Mouse (Mus musculus) CH12.LX (cell line): ENCODE results near the gene Arid1a. TPM values are rescaled to one million over a fixed set of nuclear protein-coding genes. Genes with fewer than 3 reads are reported as not detected.

ENCODE experiments used
- DNase-seq: peaks from one replicate; pipeline ENCODE4 v3.0.0-alpha.2; 2013; ENCODE audit errors: extremely low read depth
- H3K27ac ChIP-seq: 2 replicates; pipeline ENCODE4 v1.5.1; 2012; ENCODE audit warnings: low read depth, mild to moderate bottlenecking, control low read depth, moderate library complexity; ENCODE audit not compliant: insufficient read depth
- H3K27me3 ChIP-seq: replicated peaks from 2 replicates; pipeline ENCODE3; 2012; ENCODE audit warnings: inconsistent platforms
- H3K36me3 ChIP-seq, 2 experiments: replicated peaks in 1 of 2; 2 replicates each; pipeline versions ENCODE3 to v1.6.1; 2012; ENCODE audit warnings: inconsistent platforms in 1 of 2, low read length in 1 of 2, mild to moderate bottlenecking in 1 of 2, mixed read lengths in 1 of 2, moderate library complexity in 1 of 2; ENCODE audit not compliant: control insufficient read depth in 1 of 2, insufficient read depth in 1 of 2
- H3K4me1 ChIP-seq, 2 experiments: 2 replicates each; pipeline ENCODE4 v1.6.1; 2012; ENCODE audit warnings: inconsistent platforms in 1 of 2, moderate library complexity in 1 of 2; ENCODE audit not compliant: insufficient read depth in 2 of 2, control insufficient read depth in 1 of 2
- H3K4me2 ChIP-seq: 2 replicates; pipeline ENCODE4 v1.6.1; 2012; ENCODE audit warnings: low read depth, mild to moderate bottlenecking, control low read depth; ENCODE audit not compliant: poor library complexity, insufficient read depth, severe bottlenecking
- H3K4me3 ChIP-seq, 3 experiments: fragments of 150-350 bp in 1 of 3; sonication (generic) in 1 of 3; replicated peaks in 1 of 3; 2 replicates each; pipeline versions ENCODE3 to v1.5.1; 2011 to 2012; ENCODE audit warnings: low read depth in 2 of 3, low read length in 2 of 3, mild to moderate bottlenecking in 2 of 3, moderate library complexity in 2 of 3, control low read depth in 1 of 3, improper control_type of control experiment in 1 of 3, inconsistent platforms in 1 of 3, mixed read lengths in 1 of 3; ENCODE audit not compliant: poor library complexity in 1 of 3
- H3K79me2 ChIP-seq: replicated peaks from 2 replicates; pipeline ENCODE4 v1.6.1; 2012; ENCODE audit warnings: mild to moderate bottlenecking, moderate library complexity; ENCODE audit not compliant: control insufficient read depth, poor library complexity, insufficient read depth, severe bottlenecking; ENCODE audit errors: extremely low read depth
- H3K9ac ChIP-seq: 2 replicates; pipeline ENCODE4 v1.6.1; 2012; ENCODE audit warnings: low read depth, mild to moderate bottlenecking, control low read depth, moderate library complexity; ENCODE audit not compliant: insufficient read depth
- H3K9me3 ChIP-seq: replicated peaks from 2 replicates; pipeline ENCODE3; 2012; ENCODE audit warnings: low read length, inconsistent platforms, mixed read lengths
- BHLHE40 ChIP-seq: IDR thresholded peaks from 2 replicates; pipeline ENCODE4 v1.6.1; 2011; ENCODE audit warnings: mild to moderate bottlenecking, low read depth, low read length, improper control_type of control experiment
- CHD2 ChIP-seq: IDR thresholded peaks from 2 replicates; pipeline ENCODE4 v1.6.1; 2011; ENCODE audit warnings: low read length, improper control_type of control experiment
- ELF1 ChIP-seq: IDR thresholded peaks from 2 replicates; pipeline ENCODE4 v1.6.1; 2014; ENCODE audit warnings: low read depth, mild to moderate bottlenecking, inconsistent platforms, low read length, improper control_type of control experiment
- EP300 ChIP-seq: IDR thresholded peaks from 2 replicates; pipeline ENCODE4 v1.6.1; 2011; ENCODE audit warnings: low read length, improper control_type of control experiment
- IRF4 ChIP-seq: IDR thresholded peaks from 2 replicates; pipeline ENCODE4 v1.6.1; 2014; ENCODE audit warnings: low read depth, mild to moderate bottlenecking, inconsistent platforms, low read length, improper control_type of control experiment
- JUN ChIP-seq: IDR thresholded peaks from 2 replicates; pipeline ENCODE4 v1.6.1; 2011; ENCODE audit warnings: low read depth, mild to moderate bottlenecking, low read length, improper control_type of control experiment, moderate library complexity; ENCODE audit not compliant: insufficient read depth
- MAX ChIP-seq: IDR thresholded peaks from 2 replicates; pipeline ENCODE4 v1.6.1; 2011; ENCODE audit warnings: low read length, improper control_type of control experiment
- MAZ ChIP-seq: IDR thresholded peaks from 2 replicates; pipeline ENCODE4 v1.6.1; 2012; ENCODE audit warnings: low read depth, mild to moderate bottlenecking, inconsistent platforms, low read length, improper control_type of control experiment, moderate library complexity
- MEF2A ChIP-seq: IDR thresholded peaks from 2 replicates; pipeline ENCODE4 v1.6.1; 2014; ENCODE audit warnings: low read depth, mild to moderate bottlenecking, inconsistent platforms, low read length, improper control_type of control experiment, borderline replicate concordance
- MXI1 ChIP-seq: IDR thresholded peaks from 2 replicates; pipeline ENCODE4 v1.6.1; 2011; ENCODE audit warnings: mild to moderate bottlenecking, low read depth, low read length, improper control_type of control experiment
- MYC ChIP-seq: IDR thresholded peaks from 2 replicates; pipeline ENCODE4 v1.6.1; 2011; ENCODE audit warnings: low read depth, mild to moderate bottlenecking, improper control_type of control experiment, low read length
- NRF1 ChIP-seq: IDR thresholded peaks from 2 replicates; pipeline ENCODE4 v1.6.1; 2014; ENCODE audit warnings: low read depth, mild to moderate bottlenecking, inconsistent platforms, low read length, improper control_type of control experiment, moderate library complexity
- PAX5 ChIP-seq: IDR thresholded peaks from 2 replicates; pipeline ENCODE4 v1.6.1; 2012; ENCODE audit warnings: low read length, inconsistent platforms, mixed read lengths
- POLR2A ChIP-seq: IDR thresholded peaks from 2 replicates; pipeline ENCODE4 v1.6.1; 2011; ENCODE audit warnings: low read depth, mild to moderate bottlenecking, improper control_type of control experiment, low read length
- RAD21 ChIP-seq: IDR thresholded peaks from 2 replicates; pipeline ENCODE4 v1.6.1; 2011; ENCODE audit warnings: low read depth, mild to moderate bottlenecking, low read length, improper control_type of control experiment, moderate library complexity
- RCOR1 ChIP-seq: conservative IDR thresholded peaks from 2 replicates; pipeline ENCODE4 v1.6.1; 2012; ENCODE audit warnings: low read depth, mild to moderate bottlenecking, inconsistent platforms, low read length, improper control_type of control experiment
- TCF12 ChIP-seq: IDR thresholded peaks from 2 replicates; pipeline ENCODE4 v1.6.1; 2014; ENCODE audit warnings: low read depth, mild to moderate bottlenecking, inconsistent platforms, low read length, improper control_type of control experiment
- UBTF ChIP-seq: IDR thresholded peaks from 2 replicates; pipeline ENCODE4 v1.6.1; 2012; ENCODE audit warnings: low read depth, mild to moderate bottlenecking, inconsistent platforms, low read length, improper control_type of control experiment, moderate library complexity
- USF2 ChIP-seq: conservative IDR thresholded peaks from 2 replicates; pipeline ENCODE4 v1.6.1; 2011; ENCODE audit warnings: low read depth, low read length, improper control_type of control experiment
- ZC3H11A ChIP-seq: IDR thresholded peaks from 2 replicates; pipeline ENCODE4 v1.6.1; 2012; ENCODE audit warnings: low read depth, mild to moderate bottlenecking, inconsistent platforms, low read length, improper control_type of control experiment
- ZKSCAN1 ChIP-seq: IDR thresholded peaks from 2 replicates; pipeline ENCODE4 v1.6.1; 2012; ENCODE audit warnings: low read depth, inconsistent platforms, low read length, improper control_type of control experiment, borderline replicate concordance
- ZMIZ1 ChIP-seq: IDR thresholded peaks from 2 replicates; pipeline ENCODE4 v1.6.1; 2012; ENCODE audit warnings: low read depth, mild to moderate bottlenecking, inconsistent platforms, low read length, improper control_type of control experiment
- ZNF384 ChIP-seq: IDR thresholded peaks from 2 replicates; pipeline ENCODE4 v1.6.1; 2012; ENCODE audit warnings: low read depth, low read length, improper control_type of control experiment, inconsistent platforms
- dilution Hi-C: fragments of 300-500 bp; cut with MboI; formaldehyde crosslinking; loops from 2 replicates; pipeline ENCODE4 v1.14.3; 2020; ENCODE audit warnings: low sequenced_read_pairs; ENCODE audit not compliant: extremely low pct_unique_long_range_greater_than_20kb, extremely low pct_ligation_motif_present
- in situ Hi-C: fragments of 300-500 bp; cut with MboI; formaldehyde crosslinking; loops from 3 replicates; pipeline ENCODE4 v1.14.3; 2019; ENCODE audit warnings: low sequenced_read_pairs, low pct_ligation_motif_present, low pct_unique_long_range_greater_than_20kb, mixed read lengths
- polyA plus RNA-seq: library from polyadenylated mRNA; unstranded; fragments of >175 nt; gene quantifications from 2 replicates; pipeline ENCODE4 v1.2.1, GENCODE M21; 2012; ENCODE audit warnings: low read depth; ENCODE audit not compliant: insufficient read length
- total RNA-seq, 2 experiments: library from RNA; depleted of rRNA; stranded (reverse); fragments of 300-350 nt in 1 of 2; fragments of >200 nt in 1 of 2; gene quantifications; 2 replicates each; pipeline ENCODE4 v1.2.3; 2012 to 2014

Arid1a gene
- total and polyA plus RNA-seq, 3 experiments, result 6.4 to 47.1 (median 19.1) TPM

- H3K4me3 ChIP-seq, result peak overlapping the region; percentile 57 to 81 (median 60)
- in situ Hi-C loops (loop anchor here (5.0 kb wide), 1 partner anchor 35 kb away; no protein-coding TSS in a partner anchor), dilution Hi-C loops (no loop called here)
- no peak for DNase-seq
- no peaks in the 10 kb centered on the region for H3K9me3 ChIP-seq
- TF ChIP-seq UBTF (peak; percentile 34), USF2 (no peak)
- peak overlapping the region; percentile 86 for H3K4me2 ChIP-seq
- H3K9ac ChIP-seq, result peak overlapping the region; percentile 95
- H3K36me3 ChIP-seq, result peaks cover 2 to 23% of the 10 kb centered on the region in 2 experiments
- no peaks in the 10 kb centered on the region for H3K27me3 ChIP-seq
- peaks cover 45% of the 10 kb centered on the region for H3K79me2 ChIP-seq
- peaks cover 8 to 45% of the 10 kb centered on the region in 2 experiments for H3K4me1 ChIP-seq
- no peak overlapping the region for H3K27ac ChIP-seq
These were observed 123.9 kb downstream of the Arid1a start for GRCm38 (mm10) chr4:133632483-133633327.

GRCm38 (mm10) chr4:133631769-133632411, 124.7 kb downstream of the Arid1a start:
- no peak for DNase-seq
- in situ Hi-C loops (loop anchor here (5.0 kb wide), 1 partner anchor 35 kb away; no protein-coding TSS in a partner anchor), dilution Hi-C loops (no loop called here)
- peaks cover 10 to 50% of the 10 kb centered on the region in 2 experiments for H3K4me1 ChIP-seq
- H3K27ac ChIP-seq, result peak overlapping the region; percentile 23; the same call in 1 of the 2 replicates
- H3K9me3 ChIP-seq, result no peaks in the 10 kb centered on the region
- H3K79me2 ChIP-seq, result peaks cover 46% of the 10 kb centered on the region
- H3K27me3 ChIP-seq, result no peaks in the 10 kb centered on the region
- peak overlapping the region; percentile 95 for H3K9ac ChIP-seq
- TF ChIP-seq ZC3H11A, result no peak
- TF ChIP-seq MXI1, result 0 out of 2 replicates have a peak, but pooled peaks have one; percentile 39
- TF ChIP-seq ZKSCAN1, result no peak
- peak; percentile 60 for TF ChIP-seq CHD2
- TF ChIP-seq PAX5, result no peak
- TF ChIP-seq IRF4, result no peak
- TF ChIP-seq ZMIZ1, result no peak
- no peak for TF ChIP-seq NRF1
- no peak for TF ChIP-seq RAD21
- TF ChIP-seq MYC, result no peak
- TF ChIP-seq TCF12, result no peak
- no peak for TF ChIP-seq POLR2A
- TF ChIP-seq EP300, result no peak
- TF ChIP-seq RCOR1, result no peak
- no peak for TF ChIP-seq MEF2A
- TF ChIP-seq JUN, result no peak
- TF ChIP-seq ELF1, result no peak
- TF ChIP-seq MAX, result no peak
- TF ChIP-seq ZNF384, result no peak
- 0 out of 2 replicates have a peak, but pooled peaks have one; percentile 4 for TF ChIP-seq BHLHE40
- TF ChIP-seq MAZ, result no peak
- H3K4me3 ChIP-seq, result peak overlapping the region; percentile 57 to 81 (median 60)
- peak overlapping the region; percentile 86 for H3K4me2 ChIP-seq
- H3K36me3 ChIP-seq, result peaks cover 5 to 29% of the 10 kb centered on the region in 2 experiments
